Mouse (Mus musculus): Measurements from ENCODE around the gene Tnfrsf26.

Gene Tnfrsf26

DNA sequence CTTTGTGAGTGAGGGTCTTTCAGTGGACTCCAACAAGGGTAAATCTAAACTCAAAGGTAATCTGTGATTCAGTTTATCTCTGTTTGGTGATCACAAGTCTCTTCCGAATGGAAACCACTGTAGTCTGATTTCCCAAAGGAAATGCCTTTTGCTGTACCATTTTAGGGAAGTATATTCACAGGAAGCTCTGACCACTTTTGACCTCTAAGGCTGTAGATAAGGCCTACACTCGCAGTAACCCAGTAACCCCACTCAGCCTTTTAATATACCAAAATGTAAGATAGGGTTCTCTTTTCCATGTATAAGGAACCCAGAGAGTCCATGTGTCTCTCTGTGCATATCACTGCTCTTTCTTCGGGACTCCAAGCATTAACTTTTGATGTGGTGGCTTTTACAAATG lies 23.2 kb downstream of the Tnfrsf26 start:
- TF ChIP-seq GATA4 (IDR thresholded peaks at IDR 0.05; ENCODE audit: insufficient replicate concordance, low read length), result peak; percentile 93

DNA sequence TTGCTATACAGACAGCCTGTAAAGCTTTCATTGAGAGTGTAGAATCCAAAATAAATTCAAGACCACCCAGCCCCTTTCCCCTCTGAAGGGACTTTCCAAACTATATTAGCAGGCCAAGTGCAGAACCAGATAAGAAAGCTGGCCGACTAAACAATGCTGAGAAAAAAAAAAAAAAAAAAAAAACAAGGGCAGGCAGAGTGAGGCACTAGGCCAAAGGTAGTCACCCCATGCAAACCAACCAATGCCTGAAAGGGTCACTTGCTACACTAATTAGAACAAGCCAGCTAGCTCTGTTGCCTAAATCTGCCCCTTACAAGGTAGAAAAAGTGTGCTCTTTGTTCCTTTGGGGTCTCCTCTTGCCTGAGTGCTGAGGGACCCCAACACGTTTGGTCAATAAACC lies 23.6 kb downstream of the Tnfrsf26 start:
- no peak for TF ChIP-seq GATA4 (IDR thresholded peaks at IDR 0.05; ENCODE audit: insufficient replicate concordance, low read length)

DNA sequence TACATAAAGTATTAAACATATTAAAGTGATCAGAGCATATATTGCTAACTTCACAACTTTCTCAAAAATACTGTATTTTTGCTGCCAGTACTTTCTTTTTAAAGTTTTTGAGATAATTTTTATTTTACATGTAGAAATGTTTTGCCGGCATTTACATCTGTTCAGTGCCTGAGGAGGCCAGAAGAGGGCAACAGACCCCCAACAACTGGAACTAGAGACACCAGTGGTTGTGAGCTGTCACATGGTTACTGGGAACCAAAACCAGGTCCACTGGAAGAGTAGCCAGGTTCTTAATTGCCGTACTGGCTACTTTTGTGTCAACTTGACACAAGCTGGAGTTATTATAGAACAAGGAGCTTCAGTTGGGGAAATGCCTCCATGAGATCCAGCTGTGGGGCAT lies 26.8 kb downstream of the Tnfrsf26 start:
- TF ChIP-seq GATA4 (IDR thresholded peaks at IDR 0.05; ENCODE audit: insufficient replicate concordance, low read length), result no peak

DNA sequence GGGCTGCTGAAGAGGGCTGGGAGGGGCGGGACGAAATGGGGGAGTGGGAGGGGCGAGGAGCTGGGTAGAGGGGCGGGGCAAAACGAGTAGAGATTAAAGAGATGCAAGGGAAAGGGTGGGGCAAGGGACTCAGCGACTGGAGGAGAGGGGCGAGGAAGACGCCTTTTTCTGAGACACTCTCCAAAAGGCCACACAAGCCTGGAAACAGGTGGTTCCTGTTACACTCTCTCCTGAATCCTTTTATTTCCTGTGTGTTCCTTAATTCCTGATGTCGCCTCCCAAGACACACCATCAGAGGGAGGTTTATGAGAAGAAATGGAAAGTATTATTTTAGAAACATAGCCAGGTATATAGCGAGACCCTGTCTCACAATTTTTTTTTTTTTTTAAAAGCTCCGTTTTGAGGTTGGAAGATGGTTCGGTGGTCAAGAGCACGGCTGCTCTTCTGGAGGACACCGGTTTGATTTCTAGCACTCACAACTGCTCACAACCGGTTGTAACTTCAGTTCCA lies 28.2 kb downstream of the Tnfrsf26 start:
- no peak for TF ChIP-seq GATA4 (IDR thresholded peaks at IDR 0.05; ENCODE audit: insufficient replicate concordance, low read length)

DNA sequence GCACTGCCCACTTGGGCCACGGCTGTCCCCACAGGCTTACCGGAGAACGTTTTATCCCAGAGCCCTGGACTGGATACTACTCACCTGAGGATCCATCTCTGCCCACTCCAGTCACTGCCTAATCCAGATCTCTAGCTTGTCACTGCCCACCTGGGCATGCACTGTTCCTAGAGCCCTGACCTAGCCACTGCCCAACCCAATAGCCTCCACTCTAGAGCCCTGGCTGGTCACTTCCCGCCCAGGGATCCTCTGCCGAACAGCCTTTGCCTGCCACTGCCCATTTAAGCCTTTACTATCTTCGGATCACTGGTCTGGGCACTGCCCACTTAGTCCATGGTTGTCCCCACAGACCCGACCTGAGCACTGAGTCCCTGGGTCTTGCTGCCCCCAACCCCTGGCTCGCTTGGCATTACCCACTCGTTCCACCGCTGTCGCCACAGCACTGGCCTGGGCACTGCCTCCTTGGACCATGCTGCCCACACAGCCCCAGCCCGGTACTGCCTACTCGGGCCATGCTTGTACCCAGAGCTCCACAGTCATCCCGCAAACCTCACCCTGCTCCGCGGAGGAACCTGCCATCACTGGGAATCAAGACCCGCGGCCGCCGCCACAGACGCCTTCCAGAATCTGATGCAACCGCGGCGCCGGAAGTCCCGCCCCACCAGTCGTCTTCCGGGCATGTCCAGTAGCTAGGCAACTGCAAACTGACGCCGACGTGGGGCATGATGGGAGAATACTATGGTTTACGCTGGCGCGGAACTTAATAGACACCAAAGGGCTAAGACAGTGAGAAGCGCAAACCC lies 28.9 kb downstream of the Tnfrsf26 start, which contains the start of gene Cars:
TSS of gene Cars (minus strand) at position 663 of the 803 bp plus-strand sequence.
- TF ChIP-seq GATA4 (IDR thresholded peaks at IDR 0.05; ENCODE audit: insufficient replicate concordance, low read length), result 0 out of 2 replicates have a peak, but pooled peaks have one; percentile 21

DNA sequence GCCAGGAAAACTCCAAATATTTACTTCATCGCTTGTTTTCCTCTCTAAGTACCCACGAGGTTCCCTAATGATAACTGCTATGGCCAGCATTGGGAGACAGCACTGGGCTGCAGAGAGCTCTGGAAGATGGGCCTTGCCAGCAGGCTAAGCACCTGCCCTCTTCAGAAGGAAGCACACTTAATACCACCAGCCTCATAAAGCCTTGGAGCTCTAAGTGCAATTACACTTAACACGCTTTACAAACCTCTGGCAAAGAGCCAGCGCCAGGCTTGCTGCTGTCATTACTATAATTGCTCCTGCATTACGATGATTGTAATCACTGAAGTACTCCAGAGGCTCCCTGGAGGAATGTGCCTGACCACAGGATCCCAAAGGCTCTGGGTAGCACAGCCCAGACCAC lies 33.7 kb downstream of the Tnfrsf26 start:
- TF ChIP-seq GATA4 (IDR thresholded peaks at IDR 0.05; ENCODE audit: insufficient replicate concordance, low read length), result no peak

DNA sequence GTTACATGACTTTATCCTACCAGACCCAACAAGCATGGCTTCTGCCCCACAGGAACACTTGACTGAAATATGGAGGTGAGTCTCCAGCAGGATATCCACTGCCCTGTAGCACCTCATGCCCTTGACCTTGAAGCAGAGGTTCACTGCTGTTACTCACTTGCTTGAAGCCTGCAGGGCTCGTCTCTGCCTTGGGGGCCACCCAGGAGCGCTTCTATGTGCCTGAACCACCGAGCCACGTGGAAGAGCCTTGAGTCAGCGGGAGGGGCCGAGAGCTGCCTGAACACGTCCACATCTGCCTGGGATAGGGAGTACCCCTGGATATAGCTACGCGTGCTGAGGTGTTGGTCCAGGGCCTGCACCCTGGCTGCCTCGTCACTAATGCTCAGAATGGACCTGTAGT lies 36.3 kb downstream of the Tnfrsf26 start:
- TF ChIP-seq GATA4 (IDR thresholded peaks at IDR 0.05; ENCODE audit: insufficient replicate concordance, low read length), result no peak

DNA sequence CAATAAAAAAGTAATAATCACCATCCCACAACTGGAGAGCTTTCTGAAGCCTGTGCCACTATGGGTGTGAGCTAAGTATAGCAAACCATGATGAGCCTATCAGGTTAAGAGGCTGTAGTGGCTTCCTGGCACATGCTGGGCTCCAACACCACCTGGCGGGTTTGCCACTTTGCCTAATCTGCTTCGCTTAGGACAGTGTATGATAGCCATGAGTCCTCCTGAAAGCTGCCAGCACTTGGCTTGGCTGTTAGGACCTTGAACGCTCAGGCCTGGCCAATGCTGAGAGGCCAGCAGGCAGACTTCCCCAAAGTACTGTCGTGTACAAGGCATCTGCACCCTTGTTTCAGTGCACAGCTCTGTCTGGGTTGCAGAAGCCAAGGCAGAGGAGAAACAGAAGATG lies 40.5 kb downstream of the Tnfrsf26 start:
- no peak for TF ChIP-seq GATA4 (IDR thresholded peaks at IDR 0.05; ENCODE audit: insufficient replicate concordance, low read length)

DNA sequence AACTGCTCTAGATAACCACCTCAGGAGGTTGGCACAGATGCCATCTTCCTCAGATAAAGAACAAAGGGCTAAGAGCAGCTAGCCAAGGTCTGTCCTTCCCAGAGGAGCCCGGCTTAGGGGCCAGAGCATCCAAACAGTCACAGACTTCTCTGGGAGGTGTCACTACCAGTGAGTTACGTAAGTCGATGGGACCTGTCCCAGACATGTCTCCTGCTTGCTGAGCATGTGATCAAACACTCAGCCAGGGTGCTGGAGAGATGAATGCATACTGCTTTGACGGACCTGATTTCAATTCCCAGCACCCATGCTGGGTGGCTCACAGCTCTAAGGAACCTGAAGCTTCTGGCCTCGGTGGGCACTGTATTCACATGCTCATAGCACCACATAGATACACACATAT lies 40.9 kb downstream of the Tnfrsf26 start:
- TF ChIP-seq GATA4 (IDR thresholded peaks at IDR 0.05; ENCODE audit: insufficient replicate concordance, low read length), result no peak

DNA sequence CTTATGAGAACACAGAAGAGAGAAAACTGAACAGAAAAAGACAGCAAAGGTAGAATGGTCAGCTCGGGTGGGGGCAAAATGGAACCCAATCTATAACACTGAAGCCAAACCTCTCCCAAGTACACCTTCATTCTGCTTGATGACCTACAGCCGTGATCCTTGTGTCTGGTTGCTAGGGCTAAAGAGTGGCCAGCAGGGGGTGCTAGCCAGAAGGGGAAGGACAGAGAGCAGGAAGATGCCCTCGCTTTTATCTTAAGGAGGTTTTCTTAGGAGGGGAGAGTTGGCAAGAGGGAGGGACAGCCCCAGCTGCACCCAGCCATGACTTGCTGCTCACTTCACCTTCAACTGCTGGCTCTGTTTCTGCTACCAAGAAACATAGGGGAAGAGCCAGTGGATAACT lies 44.6 kb downstream of the Tnfrsf26 start:
- no peak for TF ChIP-seq GATA4 (IDR thresholded peaks at IDR 0.05; ENCODE audit: insufficient replicate concordance, low read length)

DNA sequence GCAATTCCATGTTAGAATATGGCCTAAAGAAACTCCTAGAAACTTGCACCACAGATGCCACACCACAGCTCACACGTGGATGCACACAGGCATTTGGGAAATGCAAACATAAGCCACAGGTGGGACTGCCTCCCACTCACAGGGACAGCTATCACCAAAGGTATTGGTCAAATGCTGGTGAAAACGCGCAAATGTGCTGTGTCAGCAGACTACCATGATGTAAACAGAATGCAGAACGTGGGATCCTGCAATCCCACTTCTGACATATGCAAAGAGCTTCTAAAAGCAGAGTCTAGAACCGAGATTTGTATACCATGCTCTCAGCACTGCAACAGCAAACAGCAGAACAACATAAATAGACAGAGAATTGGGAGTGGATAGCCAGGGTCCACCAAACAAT lies 45.5 kb downstream of the Tnfrsf26 start:
- TF ChIP-seq GATA4 (IDR thresholded peaks at IDR 0.05; ENCODE audit: insufficient replicate concordance, low read length), result no peak

DNA sequence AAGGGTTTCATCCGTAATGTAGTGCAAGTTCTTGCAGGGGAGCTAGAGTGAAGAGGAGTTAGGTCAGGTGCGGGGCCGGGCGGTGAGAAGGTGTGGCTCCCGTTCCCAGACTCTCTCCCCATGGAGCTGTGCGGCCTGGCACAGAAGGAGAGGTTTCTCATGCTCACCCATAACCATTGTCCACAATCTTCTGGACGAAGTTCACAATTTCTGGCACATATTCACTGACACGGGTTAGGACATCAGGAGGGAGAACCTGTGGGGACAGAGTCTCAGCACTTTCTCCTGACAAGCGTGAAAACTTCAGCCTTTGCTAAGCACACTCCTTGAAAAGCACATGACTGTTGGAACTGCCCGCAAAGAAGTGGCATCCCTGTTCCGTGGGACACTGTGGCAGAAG lies 52.8 kb downstream of the Tnfrsf26 start:
- no peak for TF ChIP-seq GATA4 (IDR thresholded peaks at IDR 0.05; ENCODE audit: insufficient replicate concordance, low read length)

DNA sequence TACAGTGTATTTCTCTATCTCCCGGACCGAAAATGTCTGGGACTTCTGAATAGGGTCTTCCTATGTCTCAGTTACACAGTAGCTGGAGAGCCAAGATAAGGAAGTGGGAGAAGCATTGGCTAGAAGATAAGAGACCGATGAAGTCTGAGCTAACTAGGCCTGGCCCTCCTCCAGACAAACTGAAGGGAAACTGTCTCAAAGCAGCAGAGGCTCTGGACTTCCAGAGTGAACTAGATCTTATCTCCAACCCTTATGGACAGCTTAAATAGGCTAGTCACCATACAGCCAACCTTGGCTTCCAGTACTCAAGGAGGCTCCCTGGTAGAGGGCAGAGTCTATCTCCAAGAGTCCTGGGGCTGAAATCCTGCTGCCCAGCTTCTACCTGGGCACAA lies 62.9 kb downstream of the Tnfrsf26 start:
- no peak for TF ChIP-seq GATA4 (IDR thresholded peaks at IDR 0.05; ENCODE audit: insufficient replicate concordance, low read length)

DNA sequence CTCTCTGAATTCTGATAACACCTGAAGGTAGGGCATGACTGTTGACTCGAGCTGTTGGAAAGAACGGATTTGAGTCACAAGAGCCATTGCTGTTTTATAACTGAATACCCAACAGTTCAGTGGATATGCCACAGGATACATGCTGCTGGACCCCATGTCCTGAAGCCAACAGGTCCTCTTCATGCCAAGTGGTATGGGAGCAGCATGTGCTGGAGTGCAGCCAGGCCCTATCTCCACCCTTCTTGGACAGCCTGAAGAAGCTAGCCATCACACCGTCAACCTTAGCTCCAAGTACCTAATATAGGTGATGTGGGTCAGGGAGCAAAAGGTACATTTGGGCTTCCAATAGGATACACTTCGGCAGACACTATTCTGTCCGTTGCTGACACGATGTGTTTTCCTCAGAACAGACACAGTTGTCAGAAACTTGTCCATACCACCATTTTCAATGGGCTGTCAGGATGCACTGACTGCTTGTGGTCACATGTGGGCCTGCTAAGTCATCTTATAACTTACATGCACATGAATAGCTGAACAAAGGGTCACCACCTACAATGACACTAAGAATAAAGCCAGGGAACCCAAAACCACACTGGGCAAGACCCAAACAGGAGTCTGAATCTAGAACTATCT lies 63.4 kb downstream of the Tnfrsf26 start:
- TF ChIP-seq GATA4 (IDR thresholded peaks at IDR 0.05; ENCODE audit: insufficient replicate concordance, low read length), result no peak

DNA sequence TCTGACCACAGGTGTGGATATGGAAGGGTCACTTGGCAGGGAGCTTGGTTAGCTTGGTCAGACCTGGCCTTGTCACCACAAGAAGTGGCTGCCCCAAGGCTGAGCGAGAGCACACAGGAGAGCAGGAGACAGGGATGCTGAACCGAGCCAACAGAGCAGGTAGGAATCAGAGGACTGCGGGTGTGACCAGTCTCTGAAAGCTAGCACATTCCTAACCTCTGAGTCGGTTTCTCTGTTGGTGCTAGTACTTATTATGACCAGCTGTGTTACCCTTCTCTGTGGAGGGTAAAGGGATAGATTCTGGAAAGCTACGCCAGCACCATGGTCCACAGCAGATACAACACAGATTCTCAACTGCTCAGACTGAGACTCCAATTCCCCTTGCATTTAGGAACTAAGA lies 64.7 kb downstream of the Tnfrsf26 start:
- TF ChIP-seq GATA4 (IDR thresholded peaks at IDR 0.05; ENCODE audit: insufficient replicate concordance, low read length), result no peak

Measured in liver, adult (tissue).